In the genomic region with DNA sequence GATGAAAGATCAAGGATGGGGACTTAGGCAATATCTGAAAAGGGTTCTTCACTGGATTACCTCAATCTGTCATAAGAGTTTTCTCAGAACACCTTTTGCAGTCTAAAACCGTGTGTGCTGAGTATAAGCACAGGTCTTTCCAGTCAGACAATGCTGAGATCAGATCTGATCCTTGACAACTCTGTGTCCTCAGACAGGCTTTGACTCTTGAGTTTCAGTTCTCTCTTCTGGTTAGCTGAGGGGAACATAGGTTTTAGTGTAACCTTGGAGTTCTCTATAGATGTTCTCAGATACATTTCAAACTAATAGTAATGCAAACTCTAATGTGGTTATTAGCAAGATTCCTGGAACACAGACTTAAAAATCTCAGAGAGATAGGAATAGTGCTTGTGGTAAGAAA, we compare ENCODE assay signal across 22 mouse cellular contexts.
"Had no signal": no experiment of that assay in that cellular context is flagged by ENCODE, and none has a peak within 500 bp of the region (broad histone marks: within the 10 kb centered on the region; RNA-seq: fewer than 3 reads in every experiment).

No protein-coding gene starts in this region.

- DNase-seq: kidney, adult 18-20 months; kidney, adult 9 months; kidney, postnatal 14 days; kidney, postnatal 4 days; left cerebral cortex, postnatal 4 days; liver; lung, adult 18-20 months; lung, postnatal 10 days; lung, postnatal 36 days; retina, postnatal 1 day; right cerebral cortex, postnatal 25 days; thymus, adult 2 months; thymus, postnatal 14 days; thymus, postnatal 4 days had no signal

- H3K36me3 ChIP-seq: limb, embryonic 13.5 days; liver, embryonic 12.5 days; liver, embryonic 15.5 days; lung, embryonic 15.5 days; midbrain, embryonic 12.5 days; midbrain, embryonic 15.5 days; neural tube, embryonic 12.5 days; neural tube, embryonic 15.5 days had no signal

- ATAC-seq: liver, embryonic 12.5 days; midbrain, embryonic 15.5 days had no signal

- H3K27me3 ChIP-seq: limb, embryonic 13.5 days; liver, embryonic 12.5 days; liver, embryonic 15.5 days; lung, embryonic 15.5 days; midbrain, embryonic 12.5 days; midbrain, embryonic 15.5 days; neural tube, embryonic 12.5 days; neural tube, embryonic 15.5 days had no signal
